Mouse (Mus musculus) brain, embryonic 14.5 days (tissue): ENCODE results near the gene Arl13b.

Experiments
- CTCF ChIP-seq: fragments of 200-500 bp; IDR thresholded peaks from 2 replicates; pipeline ENCODE4 v1.5.1; 2012; ENCODE audit warnings: inconsistent platforms, mild to moderate bottlenecking, moderate library complexity, borderline replicate concordance; ENCODE audit not compliant: insufficient read depth, insufficient read length; ENCODE audit errors: extremely low read depth
- POLR2A ChIP-seq: fragments of 200-500 bp; IDR thresholded peaks from 2 replicates; pipeline ENCODE4 v1.6.1; 2012; ENCODE audit warnings: mild to moderate bottlenecking, inconsistent platforms, borderline replicate concordance; ENCODE audit not compliant: poor library complexity, insufficient read depth, insufficient read length, severe bottlenecking; ENCODE audit errors: extremely low read depth

DNA sequence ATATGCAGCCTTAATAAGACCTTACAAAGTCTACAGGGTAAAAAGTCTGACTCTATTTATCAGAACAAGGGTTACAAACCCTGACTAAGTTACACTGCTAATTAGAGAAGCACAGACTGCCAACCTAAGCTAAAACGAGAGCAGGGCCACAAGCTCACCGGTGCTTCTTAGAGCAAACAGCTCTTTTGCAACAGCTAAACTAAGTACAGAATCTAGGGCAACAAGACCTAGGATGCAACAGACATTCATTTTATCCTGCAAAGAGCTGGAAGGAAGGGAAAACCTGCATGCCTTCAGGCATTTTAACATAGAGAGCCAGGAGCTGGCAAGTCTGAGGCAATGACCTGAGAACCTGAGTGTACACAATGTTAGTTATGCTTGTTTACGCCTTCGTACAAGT lies 93.8 kb downstream of the Arl13b start:
- TF ChIP-seq CTCF (no peak), POLR2A (no peak)
